Mouse (Mus musculus) cerebellum, postnatal 10 days (tissue): ENCODE results near the gene Rnf220.
"Not testable (repeated sequence)": the region's sequence is repeated elsewhere in the genome, so short reads cannot be mapped to it uniquely, and the experiment has no call there.

ENCODE experiments used
- DNase-seq, 2 experiments: peaks; one replicate each; pipeline ENCODE4 v3.0.0; 2021; ENCODE audit warnings: mixed read lengths in 2 of 2

Gene Rnf220

GRCm38 (mm10) chr4:117261222-117261621, 235.6 kb downstream of the Rnf220 start:
- DNase-seq = no peak

- not testable (repeated sequence) for DNase-seq
Observed at GRCm38 (mm10) chr4:117259909-117260308, 236.9 kb downstream of the Rnf220 start.

GRCm38 (mm10) chr4:117254672-117255071, 242.2 kb downstream of the Rnf220 start:
- DNase-seq = peak; percentile 78 to 83

GRCm38 (mm10) chr4:117254017-117254627, 242.7 kb downstream of the Rnf220 start:
- DNase-seq = peak in 1 of 2 experiments; percentile 66

GRCm38 (mm10) chr4:117253218-117254016, 243.4 kb downstream of the Rnf220 start:
- DNase-seq = no peak

- no peak for DNase-seq
Observed at GRCm38 (mm10) chr4:117252755-117253154, 244.1 kb downstream of the Rnf220 start.

GRCm38 (mm10) chr4:117252351-117252750, 244.5 kb downstream of the Rnf220 start:
- DNase-seq = no peak

- DNase-seq = peak; percentile 86 to 91
Observed at GRCm38 (mm10) chr4:117251801-117252316, 245.0 kb downstream of the Rnf220 start, which contains the start of the genes Tmem53 and Armh1. Tmem53 (plus strand) TSS chr4:117251951. Armh1 (minus strand) TSS chr4:117252125.

- DNase-seq = no peak
Observed at GRCm38 (mm10) chr4:117250982-117251381, 245.9 kb downstream of the Rnf220 start.

GRCm38 (mm10) chr4:117240867-117241266, 256.0 kb downstream of the Rnf220 start:
- DNase-seq = peak; percentile 91 to 94

GRCm38 (mm10) chr4:117239153-117239552, 257.7 kb downstream of the Rnf220 start:
- no peak for DNase-seq

- DNase-seq = peak; percentile 59 to 67
Observed at GRCm38 (mm10) chr4:117235822-117236221, 261.0 kb downstream of the Rnf220 start.

- no peak for DNase-seq
Observed at GRCm38 (mm10) chr4:117234166-117234741, 262.6 kb downstream of the Rnf220 start.

GRCm38 (mm10) chr4:117231208-117231607, 265.6 kb downstream of the Rnf220 start:
- DNase-seq = no peak

GRCm38 (mm10) chr4:117230331-117230730, 266.5 kb downstream of the Rnf220 start:
- peak in 1 of 2 experiments; percentile 36 for DNase-seq

GRCm38 (mm10) chr4:117229590-117229989, 267.3 kb downstream of the Rnf220 start:
- DNase-seq = no peak

GRCm38 (mm10) chr4:117225250-117225649, 271.6 kb downstream of the Rnf220 start:
- DNase-seq = no peak

GRCm38 (mm10) chr4:117224122-117224521, 272.7 kb downstream of the Rnf220 start:
- DNase-seq = no peak

- DNase-seq = no peak
Observed at GRCm38 (mm10) chr4:117223001-117223400, 273.9 kb downstream of the Rnf220 start.

GRCm38 (mm10) chr4:117221836-117222235, 275.0 kb downstream of the Rnf220 start:
- peak; percentile 53 to 62 for DNase-seq
